Mouse (Mus musculus): Measurements from ENCODE around the gene Spata33. TPM values are rescaled to one million over a fixed set of nuclear protein-coding genes. Genes with fewer than 3 reads are reported as not detected.

The Spata33 gene
- 0.91 and 0.94 TPM in 2 replicates for polyA plus RNA-seq (2015; fragmentation: Nextera tagmentation; extraction: Ambion mirVana)

DNA sequence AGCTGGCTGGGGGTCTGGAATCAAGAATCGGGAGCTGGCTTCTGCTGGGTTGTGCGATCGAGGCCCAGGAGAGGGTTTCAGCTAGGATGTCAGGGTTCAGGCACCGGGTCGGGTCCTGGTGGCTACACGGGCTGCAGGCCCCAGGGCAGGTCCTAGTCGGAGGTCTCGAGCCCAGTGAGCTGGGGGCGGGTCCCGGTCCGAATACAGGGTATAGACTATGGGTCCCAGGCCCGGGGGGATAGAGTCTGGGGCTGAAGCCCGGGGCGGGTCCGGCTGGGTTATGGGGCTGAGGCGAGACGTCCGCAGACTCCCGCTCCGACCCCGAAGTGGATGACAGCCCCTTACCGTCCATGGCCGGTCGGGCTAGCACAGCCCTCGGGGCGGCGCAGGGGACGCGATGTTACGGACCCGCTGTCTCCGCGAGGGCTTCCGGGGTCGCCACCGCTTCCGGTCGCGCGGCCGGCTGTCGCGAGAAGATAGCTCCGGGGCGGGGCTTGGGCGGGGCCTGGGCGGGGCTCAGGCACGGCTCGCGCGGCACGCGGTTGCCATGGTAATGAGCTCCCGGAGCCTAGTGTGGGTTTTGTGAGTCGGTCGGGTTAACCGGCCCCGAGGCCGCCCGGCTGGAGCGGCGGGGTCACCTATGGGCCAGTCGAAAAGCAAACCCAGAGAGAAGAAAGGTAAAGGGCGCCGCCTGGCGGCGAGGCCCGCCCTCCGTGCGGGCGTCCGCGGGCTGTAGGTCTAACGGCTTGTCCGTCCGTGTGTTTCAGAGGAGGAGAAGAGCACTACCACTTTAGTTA lies at the start of gene Spata33, which contains the start of gene Chmp1a:
Gene Spata33 (plus strand): TSS at position 512 of the 797 bp plus-strand sequence.
Gene Chmp1a (minus strand): TSS at position 443 of the 797 bp plus-strand sequence.
- Histone ChIP-seq H3K9me3 (ENCODE audit: control insufficient read depth, low read length) (no peaks in the 10 kb centered on the region), H3K4me2 (replicated peaks; ENCODE audit: low read depth) (peak within 1 kb of the TSS; percentile 88), H3K27ac (replicated peaks) (peak within 1 kb of the TSS; percentile 81), H3K4me1 (replicated peaks; ENCODE audit: control insufficient read depth, insufficient read depth) (peaks cover 8% of the 10 kb centered on the region; the same call in 1 of the 2 replicates), H3K4me3 (ENCODE audit: low read depth, low read length) (peak within 1 kb of the TSS; percentile 81), H3K27me3 (ENCODE audit: control insufficient read depth, insufficient read depth, low read length) (no peaks in the 10 kb centered on the region), H3K36me3 (ENCODE audit: control insufficient read depth, insufficient read depth, low read length) (peaks cover 6% of the 10 kb centered on the region), H3K9ac (ENCODE audit: low read length) (peak within 1 kb of the TSS; percentile 92)
- ATAC-seq (ENCODE audit: low FRiP score, low TSS enrichment), result peak; percentile 93
- under 1% methylated on average over 76 of the region's 76 CpGs for WGBS
- DNase-seq (ENCODE audit: low spot score), result peak; percentile 98
- TF ChIP-seq EP300 (optimal IDR thresholded peaks at IDR 0.05), result peak; percentile 96
- TF ChIP-seq CTCF (IDR thresholded peaks at IDR 0.05; ENCODE audit: low read depth), result peak; percentile 73

DNA sequence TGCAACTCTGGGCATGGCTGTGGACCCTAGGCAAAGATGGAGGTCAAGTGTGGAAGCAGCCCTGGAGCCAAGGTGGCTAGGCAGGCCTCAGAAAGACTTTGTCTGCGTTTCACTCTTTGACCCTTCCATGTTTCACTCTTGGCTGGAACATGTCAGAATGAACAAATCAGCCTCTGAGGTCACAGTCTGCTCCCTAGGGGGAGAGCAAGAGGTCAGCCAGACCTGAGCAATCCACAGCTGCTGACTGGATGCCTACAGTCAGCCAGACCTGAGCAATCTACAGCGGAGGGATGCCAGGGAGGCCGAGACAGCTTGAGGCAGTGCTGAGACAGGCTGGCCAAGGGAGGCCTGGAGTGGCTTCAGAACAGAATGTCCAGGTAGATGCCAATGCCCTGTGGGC lies 31.2 kb upstream of the Spata33 start:
- no peak overlapping the region for H3K4me3 ChIP-seq (ENCODE audit: low read depth, low read length)
- no peak overlapping the region for H3K27ac ChIP-seq (replicated peaks)
- H3K9ac ChIP-seq (ENCODE audit: low read length), result no peak overlapping the region
- H3K36me3 ChIP-seq (ENCODE audit: control insufficient read depth, insufficient read depth, low read length), result no peaks in the 10 kb centered on the region
- H3K27me3 ChIP-seq (ENCODE audit: control insufficient read depth, insufficient read depth, low read length), result no peaks in the 10 kb centered on the region
- DNase-seq (ENCODE audit: low spot score) (no peak), ATAC-seq (ENCODE audit: low FRiP score, low TSS enrichment) (no peak)
- H3K4me1 ChIP-seq (replicated peaks; ENCODE audit: control insufficient read depth, insufficient read depth), result no peaks in the 10 kb centered on the region
- no peak overlapping the region for H3K4me2 ChIP-seq (replicated peaks; ENCODE audit: low read depth)
- no peaks in the 10 kb centered on the region for H3K9me3 ChIP-seq (ENCODE audit: control insufficient read depth, low read length)
- WGBS, result 54% methylated on average over 3 of the region's 3 CpGs
- no peak for TF ChIP-seq CTCF (IDR thresholded peaks at IDR 0.05; ENCODE audit: low read depth)
- no peak for TF ChIP-seq EP300 (optimal IDR thresholded peaks at IDR 0.05)

DNA sequence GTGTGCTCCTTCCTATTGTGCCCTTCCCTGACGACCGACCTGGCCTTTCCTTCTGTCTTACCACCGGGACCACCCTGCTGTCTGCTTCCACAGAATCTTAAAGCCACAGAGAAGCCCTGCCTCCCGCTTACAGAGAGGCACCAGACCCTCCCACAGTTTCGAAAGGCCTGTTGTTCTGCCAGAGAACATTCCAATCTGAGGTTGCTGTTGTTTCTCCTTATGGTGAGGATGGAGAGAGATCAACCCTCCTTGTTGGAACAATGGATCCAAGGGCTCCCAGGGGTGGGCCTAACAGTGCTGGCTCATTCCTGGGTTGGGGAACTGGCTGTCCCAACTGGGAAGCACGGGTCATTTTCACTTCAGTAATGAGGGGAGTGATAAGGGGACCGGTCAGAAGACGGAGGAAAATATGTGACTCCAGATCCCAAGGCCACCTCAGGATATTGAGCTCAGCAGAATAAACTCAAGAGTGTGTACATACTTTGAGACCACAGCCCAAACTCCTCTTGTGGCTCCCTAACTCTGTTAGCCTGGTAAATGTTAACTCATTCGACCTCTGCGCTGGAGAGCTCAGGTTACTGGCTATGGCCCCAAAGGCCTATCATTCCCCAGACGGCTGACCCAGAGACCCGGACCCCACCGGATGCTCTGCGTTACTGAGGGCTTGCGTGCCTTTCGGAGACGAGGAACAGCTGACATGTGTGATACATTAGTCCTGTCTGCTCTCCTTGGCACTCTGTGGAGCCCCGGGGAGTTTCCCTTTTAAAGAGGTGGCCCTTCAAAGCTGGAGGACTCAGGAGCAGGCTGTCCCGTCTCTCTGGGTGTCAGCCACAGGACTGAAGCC lies 26.8 kb upstream of the Spata33 start, which contains the start of gene Dpep1:
Gene Dpep1 (plus strand): TSS at position 677 of the 844 bp plus-strand sequence.
- Histone ChIP-seq H3K4me1 (replicated peaks; ENCODE audit: control insufficient read depth, insufficient read depth) (no peaks in the 10 kb centered on the region), H3K27ac (replicated peaks) (peak within 1 kb of the TSS; percentile 81), H3K9me3 (ENCODE audit: control insufficient read depth, low read length) (no peaks in the 10 kb centered on the region), H3K36me3 (ENCODE audit: control insufficient read depth, insufficient read depth, low read length) (no peaks in the 10 kb centered on the region), H3K4me3 (ENCODE audit: low read depth, low read length) (no peak within 1 kb of the TSS), H3K4me2 (replicated peaks; ENCODE audit: low read depth) (peak within 1 kb of the TSS; percentile 18), H3K9ac (ENCODE audit: low read length) (0 out of 2 replicates have a peak within 1 kb of the TSS, but pooled peaks have one; percentile 38), H3K27me3 (ENCODE audit: control insufficient read depth, insufficient read depth, low read length) (no peaks in the 10 kb centered on the region)
- ATAC-seq (ENCODE audit: low FRiP score, low TSS enrichment) (peak; percentile 60; the same call in 1 of the 2 replicates), DNase-seq (ENCODE audit: low spot score) (no peak)
- TF ChIP-seq CTCF (IDR thresholded peaks at IDR 0.05; ENCODE audit: low read depth) (no peak), EP300 (optimal IDR thresholded peaks at IDR 0.05) (no peak)
- WGBS, result 21% methylated on average over 19 of the region's 19 CpGs

DNA sequence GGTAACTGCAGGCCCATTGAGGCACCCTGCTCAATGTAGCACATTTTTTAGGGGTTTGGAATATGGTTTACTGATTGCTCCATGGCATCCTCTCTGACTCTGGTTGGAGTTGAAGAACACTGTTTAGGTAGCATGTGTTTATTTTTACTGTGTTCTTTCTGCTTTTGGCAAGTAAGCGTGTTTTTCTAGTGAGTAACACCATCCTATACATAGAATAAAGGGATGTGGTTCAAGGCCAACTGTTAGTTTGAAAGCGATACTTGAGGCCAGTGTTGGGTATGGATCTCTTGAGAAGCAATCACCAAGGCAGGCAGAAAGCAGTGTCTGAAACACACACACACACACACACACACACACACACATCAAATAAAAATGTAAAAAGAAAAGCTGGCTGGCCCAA lies 24.6 kb upstream of the Spata33 start:
- no peak for DNase-seq (ENCODE audit: low spot score)
- 82% methylated on average over 2 of the region's 2 CpGs for WGBS
- H3K27ac ChIP-seq (replicated peaks), result no peak overlapping the region
- no peak overlapping the region for H3K4me3 ChIP-seq (ENCODE audit: low read depth, low read length)
- TF ChIP-seq EP300 (optimal IDR thresholded peaks at IDR 0.05), result no peak
- no peaks in the 10 kb centered on the region for H3K9me3 ChIP-seq (ENCODE audit: control insufficient read depth, low read length)
- no peaks in the 10 kb centered on the region for H3K27me3 ChIP-seq (ENCODE audit: control insufficient read depth, insufficient read depth, low read length)
- H3K4me1 ChIP-seq (replicated peaks; ENCODE audit: control insufficient read depth, insufficient read depth), result no peaks in the 10 kb centered on the region
- no peak for ATAC-seq (ENCODE audit: low FRiP score, low TSS enrichment)
- no peak overlapping the region for H3K4me2 ChIP-seq (replicated peaks; ENCODE audit: low read depth)
- H3K9ac ChIP-seq (ENCODE audit: low read length), result no peak overlapping the region
- H3K36me3 ChIP-seq (ENCODE audit: control insufficient read depth, insufficient read depth, low read length), result no peaks in the 10 kb centered on the region

DNA sequence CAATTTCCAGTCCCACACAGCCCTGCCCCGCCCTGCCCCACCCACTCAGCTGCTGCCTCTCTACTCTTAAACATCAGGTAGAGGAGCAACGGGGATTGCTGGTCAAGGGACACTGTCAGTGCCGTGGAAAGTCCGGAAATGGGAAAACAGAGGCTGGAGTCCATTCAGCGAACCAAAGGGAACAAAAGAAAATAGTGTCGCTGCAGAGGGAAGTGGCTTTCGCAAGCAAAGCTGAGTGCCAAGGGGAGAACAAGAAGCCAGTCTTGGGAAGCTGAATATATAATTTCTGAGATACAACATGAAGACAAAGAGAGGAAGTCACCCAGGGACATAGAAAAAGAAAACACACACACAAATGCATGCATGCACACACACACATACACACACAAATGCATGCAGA lies 23.8 kb upstream of the Spata33 start:
- Histone ChIP-seq H3K4me2 (replicated peaks; ENCODE audit: low read depth) (no peak overlapping the region), H3K27ac (replicated peaks) (no peak overlapping the region), H3K36me3 (ENCODE audit: control insufficient read depth, insufficient read depth, low read length) (no peaks in the 10 kb centered on the region), H3K4me1 (replicated peaks; ENCODE audit: control insufficient read depth, insufficient read depth) (no peaks in the 10 kb centered on the region), H3K27me3 (ENCODE audit: control insufficient read depth, insufficient read depth, low read length) (no peaks in the 10 kb centered on the region), H3K9me3 (ENCODE audit: control insufficient read depth, low read length) (no peaks in the 10 kb centered on the region), H3K9ac (ENCODE audit: low read length) (no peak overlapping the region), H3K4me3 (ENCODE audit: low read depth, low read length) (no peak overlapping the region)
- WGBS, result 53% methylated on average over 7 of the region's 7 CpGs
- ATAC-seq (ENCODE audit: low FRiP score, low TSS enrichment), result no peak
- TF ChIP-seq CTCF (IDR thresholded peaks at IDR 0.05; ENCODE audit: low read depth), result no peak
- no peak for TF ChIP-seq EP300 (optimal IDR thresholded peaks at IDR 0.05)
- peak; percentile 33 for DNase-seq (ENCODE audit: low spot score)
